Mouse (Mus musculus): ENCODE measurements around the gene Cgrrf1.

DNA sequence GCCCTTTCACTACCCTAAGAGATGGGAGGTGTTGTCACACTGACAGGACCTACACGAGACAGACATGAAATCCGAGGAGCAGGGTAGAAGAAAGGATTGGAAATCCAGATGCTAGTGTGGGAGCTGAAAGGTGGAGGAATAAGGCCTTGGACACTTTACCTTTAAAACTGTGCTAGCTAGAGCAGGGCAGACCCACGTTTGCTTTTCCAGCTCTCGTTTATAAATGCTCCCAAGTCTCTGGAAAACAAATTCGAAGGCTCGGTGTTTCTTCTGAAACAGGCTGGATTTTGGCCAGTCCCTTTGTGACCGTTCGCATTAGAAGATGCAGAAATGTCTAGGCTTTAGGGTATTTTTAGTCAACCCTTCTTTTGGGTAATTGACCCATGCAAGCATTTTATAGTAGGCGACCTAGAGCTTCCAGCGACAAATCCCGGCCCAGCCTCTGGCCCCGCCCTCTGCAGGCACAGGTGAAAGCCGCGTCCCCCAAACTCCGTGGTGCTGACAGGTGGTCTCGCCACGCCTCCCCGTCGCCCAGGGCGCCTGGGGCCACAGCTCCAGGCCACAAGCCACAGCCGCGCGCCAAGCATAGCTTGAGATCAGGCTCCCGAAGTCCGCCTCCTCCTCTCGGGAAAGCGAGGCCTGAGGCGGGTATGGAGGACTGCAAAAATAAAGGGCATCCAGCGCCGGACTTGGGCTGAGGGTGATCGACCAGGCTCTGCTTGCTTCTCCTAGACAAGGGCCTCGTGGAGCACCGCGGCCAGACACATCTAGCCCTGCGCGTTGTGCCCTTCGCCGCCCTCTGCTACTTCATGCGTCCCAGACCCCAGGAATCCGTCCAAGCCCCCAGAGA, 49.9 kb downstream of the Cgrrf1 start:
- TF ChIP-seq POLR2A (IDR thresholded peaks at IDR 0.05; ENCODE audit: control insufficient read depth, low read depth, low read length) (no peak), CTCF (IDR thresholded peaks at IDR 0.05; ENCODE audit: control insufficient read depth, insufficient read depth, insufficient replicate concordance, low read depth, low read length) (no peak)
